Mouse (Mus musculus) adrenal gland, adult 8-10 months (tissue): Measurements from ENCODE around the gene Cep55. TPM values are rescaled to one million over a fixed set of nuclear protein-coding genes. Genes with fewer than 3 reads are reported as not detected.

Experiments
- DNase-seq: peaks from one replicate; pipeline ENCODE4 v3.0.0; 2022
- total RNA-seq, 4 experiments: library from RNA; stranded (reverse); gene quantifications; 2 replicates each; pipeline ENCODE4 v1.2.4; 2022

Gene Cep55
- total RNA-seq, 4 experiments from 2014 or later = 0.44 to 1.5 (median 1.2) TPM

GRCm38 (mm10) chr19:38107871-38108270, 53.1 kb downstream of the Cep55 start:
- DNase-seq = no peak

GRCm38 (mm10) chr19:38109506-38110242, 54.9 kb downstream of the Cep55 start:
- DNase-seq = no peak

- DNase-seq = no peak
Measured at GRCm38 (mm10) chr19:38111056-38111455, 56.2 kb downstream of the Cep55 start.

- DNase-seq = no peak
Measured at GRCm38 (mm10) chr19:38112575-38112974, 57.8 kb downstream of the Cep55 start.

GRCm38 (mm10) chr19:38114834-38115491, 60.2 kb downstream of the Cep55 start:
- DNase-seq = no peak

- DNase-seq = no peak
Measured at GRCm38 (mm10) chr19:38120123-38120760, 65.4 kb downstream of the Cep55 start.

GRCm38 (mm10) chr19:38123921-38124320, 69.1 kb downstream of the Cep55 start:
- no peak for DNase-seq

Other genes with a start within 250 kb of the Cep55 start
- 100 to 1,000 TPM in 1 of 4 experiments, 10 to 100 TPM in 3; 33.4 to 102 (median 63.6) TPM for gene Myof, start 11.4 kb upstream of the Cep55 start, total RNA-seq
- gene Ffar4, start 42.1 kb downstream of the Cep55 start, total RNA-seq = 1 to 10 TPM; 1.2 to 7.2 (median 4.5) TPM
- gene Rbp4, start 70.3 kb downstream of the Cep55 start, total RNA-seq = 10 to 100 TPM; 16.6 to 48.0 (median 34.0) TPM
- gene Pde6c, start 77.8 kb downstream of the Cep55 start, total RNA-seq = not detected
- gene Fra10ac1, start 169.1 kb downstream of the Cep55 start, total RNA-seq = 10 to 100 TPM; 13.3 to 20.3 (median 15.6) TPM
- under 1 TPM; 0.42 to 0.84 (median 0.56) TPM for gene Lgi1, start 209.5 kb downstream of the Cep55 start, total RNA-seq